Mouse (Mus musculus) neural tube, postnatal 0 days (tissue): ENCODE measurements around the gene S100a13. TPM values are rescaled to one million over a fixed set of nuclear protein-coding genes. Genes with fewer than 3 reads are reported as not detected.

Experiments used
- polyA plus RNA-seq: library from polyadenylated mRNA; unstranded; fragments of >200 nt; fragmentation: Nextera tagmentation; extraction: Ambion mirVana; gene quantifications from 2 replicates; pipeline ENCODE4 v1.2.1, GENCODE M21; 2015

Gene S100a13
- polyA plus RNA-seq = 50.6 and 58.5 TPM in 2 replicates

GRCm38 (mm10) chr3:90513796-90514590, at the start of gene S100a13, which contains the start of gene S100a1:
TSS of gene S100a13 (plus strand) at chr3:90514435.
TSS of gene S100a1 (minus strand) at chr3:90514392.

GRCm38 (mm10) chr3:90465686-90466310, 48.4 kb upstream of the S100a13 start, which contains the start of gene Npr1:
TSS of gene Npr1 (minus strand) at chr3:90465866.

GRCm38 (mm10) chr3:90475831-90476611, 38.2 kb upstream of the S100a13 start, which contains the start of gene Ilf2:
TSS of gene Ilf2 (plus strand) at chr3:90476126.

GRCm38 (mm10) chr3:90490696-90491256, 23.5 kb upstream of the S100a13 start, which contains the start of gene Snapin:
TSS of gene Snapin (minus strand) at chr3:90491033.

GRCm38 (mm10) chr3:90508950-90509746, 5.1 kb upstream of the S100a13 start, which contains the start of gene Chtop:
TSS of gene Chtop (minus strand) at chr3:90509498.

GRCm38 (mm10) chr3:90526580-90526979, 12.3 kb downstream of the S100a13 start, which contains the start of gene S100a14:
TSS of gene S100a14 (plus strand) at chr3:90526856.

GRCm38 (mm10) chr3:90537141-90537904, 23.1 kb downstream of the S100a13 start, which contains the start of gene S100a16:
TSS of gene S100a16 (plus strand) at chr3:90537254.

GRCm38 (mm10) chr3:90560008-90560628, 45.9 kb downstream of the S100a13 start, which contains the start of gene S100a3:
TSS of gene S100a3 (plus strand) at chr3:90560578.

Other genes starting within 250 kb of the S100a13 start
- 6.4 and 7.7 TPM in 2 replicates for gene Dennd4b, start 249.2 kb upstream of the S100a13 start, polyA plus RNA-seq
- 11.2 and 14.6 TPM in 2 replicates for gene Gatad2b, start 221.3 kb upstream of the S100a13 start, polyA plus RNA-seq
- 32.3 and 32.4 TPM in 2 replicates for gene Slc27a3, start 124.5 kb upstream of the S100a13 start, polyA plus RNA-seq
- gene Ints3, start 80.8 kb upstream of the S100a13 start, polyA plus RNA-seq = 19.9 and 23.1 TPM in 2 replicates
- 2.8 and 3.6 TPM in 2 replicates for gene Npr1, start 48.6 kb upstream of the S100a13 start, polyA plus RNA-seq
- gene Ilf2, start 38.3 kb upstream of the S100a13 start, polyA plus RNA-seq = 150 and 158 TPM in 2 replicates
- 107 and 109 TPM in 2 replicates for gene Snapin, start 23.4 kb upstream of the S100a13 start, polyA plus RNA-seq
- 148 and 149 TPM in 2 replicates for gene Chtop, start 4.9 kb upstream of the S100a13 start, polyA plus RNA-seq
- 121 and 135 TPM in 2 replicates for gene S100a1, start within 50 bp of the S100a13 start, polyA plus RNA-seq
- gene S100a14, start 12.4 kb downstream of the S100a13 start, polyA plus RNA-seq = not detected in 2 replicates
- 145 and 153 TPM in 2 replicates for gene S100a16, start 22.8 kb downstream of the S100a13 start, polyA plus RNA-seq
- gene S100a3, start 46.1 kb downstream of the S100a13 start, polyA plus RNA-seq = 5.1 TPM in 2 replicates
- gene S100a2, start 75.8 kb downstream of the S100a13 start, polyA plus RNA-seq = not detected in 2 replicates
- gene Gm42674, start 87.5 kb downstream of the S100a13 start, polyA plus RNA-seq = not detected in 2 replicates
- 6.7 and 10.3 TPM in 2 replicates for gene S100a4, start 89.3 kb downstream of the S100a13 start, polyA plus RNA-seq
- gene S100a5, start 94.1 kb downstream of the S100a13 start, polyA plus RNA-seq = not detected in 2 replicates
- 129 and 201 TPM in 2 replicates for gene S100a6, start 98.4 kb downstream of the S100a13 start, polyA plus RNA-seq
- not detected in 2 replicates for gene S100a7a, start 139.6 kb downstream of the S100a13 start, polyA plus RNA-seq
- 11.8 and 22.1 TPM in 2 replicates for gene S100a8, start 154.5 kb downstream of the S100a13 start, polyA plus RNA-seq
- 7.1 and 12.3 TPM in 2 replicates for gene S100a9, start 181.3 kb downstream of the S100a13 start, polyA plus RNA-seq
- not detected in 2 replicates for gene Pglyrp4, start 212.5 kb downstream of the S100a13 start, polyA plus RNA-seq